Mouse (Mus musculus): Measurements from ENCODE around the gene Gm10097. TPM values are rescaled to one million over a fixed set of nuclear protein-coding genes. Genes with fewer than 3 reads are reported as not detected.

Gene Gm10097
- total RNA-seq (2015; ENCODE audit: low replicate concordance) (not detected in 2 replicates), total RNA-seq (2017; ENCODE audit: low replicate concordance) (0.39 TPM in 1 of 2 replicates, not detected in the other)

- ATAC-seq (replicated peaks; ENCODE audit: low FRiP score, poor library complexity, severe bottlenecking): no peak
Measured at GRCm38 (mm10) chr10:5068676-5069265, at the start of gene Gm10097. Gene Gm10097, plus strand, starts transcription at chr10:5069192.

GRCm38 (mm10) chr10:5025906-5026305, 43.1 kb upstream of the Gm10097 start:
- ATAC-seq (replicated peaks; ENCODE audit: low FRiP score, poor library complexity, severe bottlenecking): no peak

- ATAC-seq (replicated peaks; ENCODE audit: low FRiP score, poor library complexity, severe bottlenecking): no peak
Measured at GRCm38 (mm10) chr10:5027208-5027607, 41.8 kb upstream of the Gm10097 start.

GRCm38 (mm10) chr10:5028301-5028700, 40.7 kb upstream of the Gm10097 start:
- no peak for ATAC-seq (replicated peaks; ENCODE audit: low FRiP score, poor library complexity, severe bottlenecking)

- ATAC-seq (replicated peaks; ENCODE audit: low FRiP score, poor library complexity, severe bottlenecking): no peak
Measured at GRCm38 (mm10) chr10:5029161-5029560, 39.8 kb upstream of the Gm10097 start.

GRCm38 (mm10) chr10:5029883-5030282, 39.1 kb upstream of the Gm10097 start:
- ATAC-seq (replicated peaks; ENCODE audit: low FRiP score, poor library complexity, severe bottlenecking): no peak

- no peak for ATAC-seq (replicated peaks; ENCODE audit: low FRiP score, poor library complexity, severe bottlenecking)
Measured at GRCm38 (mm10) chr10:5032192-5033048, 36.6 kb upstream of the Gm10097 start.

- no peak for ATAC-seq (replicated peaks; ENCODE audit: low FRiP score, poor library complexity, severe bottlenecking)
Measured at GRCm38 (mm10) chr10:5041254-5041653, 27.7 kb upstream of the Gm10097 start.

- no peak for ATAC-seq (replicated peaks; ENCODE audit: low FRiP score, poor library complexity, severe bottlenecking)
Measured at GRCm38 (mm10) chr10:5044481-5044880, 24.5 kb upstream of the Gm10097 start.

GRCm38 (mm10) chr10:5045213-5045612, 23.8 kb upstream of the Gm10097 start:
- no peak for ATAC-seq (replicated peaks; ENCODE audit: low FRiP score, poor library complexity, severe bottlenecking)

GRCm38 (mm10) chr10:5045671-5046070, 23.3 kb upstream of the Gm10097 start:
- no peak for ATAC-seq (replicated peaks; ENCODE audit: low FRiP score, poor library complexity, severe bottlenecking)

- ATAC-seq (replicated peaks; ENCODE audit: low FRiP score, poor library complexity, severe bottlenecking): no peak
Measured at GRCm38 (mm10) chr10:5056243-5056735, 12.7 kb upstream of the Gm10097 start.

GRCm38 (mm10) chr10:5056940-5057339, 12.1 kb upstream of the Gm10097 start:
- no peak for ATAC-seq (replicated peaks; ENCODE audit: low FRiP score, poor library complexity, severe bottlenecking)

- no peak for ATAC-seq (replicated peaks; ENCODE audit: low FRiP score, poor library complexity, severe bottlenecking)
Measured at GRCm38 (mm10) chr10:5057661-5058060, 11.3 kb upstream of the Gm10097 start.

- ATAC-seq (replicated peaks; ENCODE audit: low FRiP score, poor library complexity, severe bottlenecking): no peak
Measured at GRCm38 (mm10) chr10:5058876-5059275, 10.1 kb upstream of the Gm10097 start.

- no peak for ATAC-seq (replicated peaks; ENCODE audit: low FRiP score, poor library complexity, severe bottlenecking)
Measured at GRCm38 (mm10) chr10:5059983-5060382, 9.0 kb upstream of the Gm10097 start.

- ATAC-seq (replicated peaks; ENCODE audit: low FRiP score, poor library complexity, severe bottlenecking): no peak
Measured at GRCm38 (mm10) chr10:5067113-5067512, 1.9 kb upstream of the Gm10097 start.

GRCm38 (mm10) chr10:5070168-5070940, 1.4 kb downstream of the Gm10097 start:
- ATAC-seq (replicated peaks; ENCODE audit: low FRiP score, poor library complexity, severe bottlenecking): no peak

GRCm38 (mm10) chr10:5070941-5071231, 1.9 kb downstream of the Gm10097 start:
- no peak for ATAC-seq (replicated peaks; ENCODE audit: low FRiP score, poor library complexity, severe bottlenecking)

- ATAC-seq (replicated peaks; ENCODE audit: low FRiP score, poor library complexity, severe bottlenecking): no peak
Measured at GRCm38 (mm10) chr10:5072054-5072453, 3.1 kb downstream of the Gm10097 start.
